Comparison of ENCODE assay signal across 8 mouse cellular contexts in genomic region chr15:90225058-90225575, GRCm38 (mm10). TPM values are rescaled to one million over a fixed set of nuclear protein-coding genes. Genes with fewer than 3 reads are reported as not detected.
DNase-seq lines count a peak whose midpoint lies in the region; ATAC-seq and TF ChIP-seq lines count a peak whose summit lies in the region.

No protein-coding gene starts in this region.

- H3K4me3 ChIP-seq in gastrocnemius, adult 2 months, result peak overlapping the region; percentile 73
- peak overlapping the region in 1 of 2 experiments; percentile 94; a peak in 2 of 4 replicates for H3K4me3 ChIP-seq in heart, embryonic 14.5 days (ENCODE audit: control insufficient read depth in 1 of 2, insufficient read depth in 1 of 2, low read depth in 1 of 2, low read length in 2 of 2)

- H3K9ac ChIP-seq in heart, embryonic 14.5 days (ENCODE audit: low read length), result peak overlapping the region; percentile 94

- no peak for DNase-seq in gastrocnemius, adult 2 months
- no peak for DNase-seq in gastrocnemius, adult 18-20 months (ENCODE audit: low spot score)
- peak; percentile 55 to 67 for DNase-seq in cerebellum, postnatal 10 days
- DNase-seq in kidney, postnatal 36 days, result peak; percentile 25 to 58
- DNase-seq in splenic B cell, adult 2 months (ENCODE audit: low read depth, low spot score), result peak; percentile 67
- no peak for DNase-seq in adrenal gland, postnatal 4 days (ENCODE audit: low spot score in 2 of 2)

- ATAC-seq in heart, embryonic 14.5 days (ENCODE audit: insufficient number of reproducible peaks, insufficient read depth, low FRiP score, low read depth), result no peak
- peak; percentile 81 for ATAC-seq in megakaryocyte-erythroid progenitor cell, adult 5-6 weeks (replicated peaks; ENCODE audit: low FRiP score, low TSS enrichment, poor library complexity, severe bottlenecking)

- peaks cover 43% of the 10 kb centered on the region for H3K36me3 ChIP-seq in heart, embryonic 14.5 days (ENCODE audit: control insufficient read depth, insufficient read depth, low read length)
- peaks cover 1% of the 10 kb centered on the region; the same call in 1 of the 2 replicates for H3K36me3 ChIP-seq in splenic B cell, adult 2 months (ENCODE audit: control insufficient read depth, insufficient read depth, low read length, poor library complexity, severe bottlenecking)

- intact Hi-C loops in gastrocnemius, adult 2 months (cut with DNase I), result no loop called here

- H3K27ac ChIP-seq in gastrocnemius, adult 2 months, result no peak overlapping the region
- no peak overlapping the region for H3K27ac ChIP-seq in heart, embryonic 14.5 days (replicated peaks in 1 of 2; ENCODE audit: control insufficient read depth in 1 of 2, insufficient read depth in 1 of 2, low read depth in 2 of 2, low read length in 2 of 2)

- no peaks in the 10 kb centered on the region for H3K27me3 ChIP-seq in heart, embryonic 14.5 days (ENCODE audit: control insufficient read depth, insufficient read depth, low read length)
- no peaks in the 10 kb centered on the region for H3K27me3 ChIP-seq in splenic B cell, adult 2 months (ENCODE audit: control insufficient read depth, insufficient read depth, low read length, poor library complexity, severe bottlenecking)

- peak overlapping the region; percentile 93 for H3K4me2 ChIP-seq in heart, embryonic 14.5 days (ENCODE audit: low read length)

- TF ChIP-seq CTCF in gastrocnemius, adult 2 months (IDR thresholded peaks at IDR 0.05), result peak; percentile 28; the same call in 1 of the 2 replicates

- whole genome bisulfite sequencing in heart, embryonic 14.5 days, result 61% methylated on average over 4 of the region's 4 CpGs

- H3K9me3 ChIP-seq in heart, embryonic 14.5 days (ENCODE audit: control insufficient read depth, low read length), result no peaks in the 10 kb centered on the region

- H3K4me1 ChIP-seq in heart, embryonic 14.5 days (ENCODE audit: control insufficient read depth in 2 of 2, insufficient read depth in 2 of 2, low read length in 2 of 2), result peaks cover 0 to 13% of the 10 kb centered on the region in 2 experiments; a peak in 2 of 4 replicates

RNA-seq across cellular contexts. Expression of gene Alg10b, which starts 1.0 kb away (rescaled TPM):
- total RNA-seq in gastrocnemius, adult 2 months (2021), result 10 to 100 TPM; 14.3 to 19.2 TPM
- total RNA-seq in gastrocnemius, adult 18-20 months (2021), result 10 to 100 TPM; 13.2 to 16.1 TPM
- 18.8 and 22.0 TPM in 2 replicates for polyA plus RNA-seq in heart, embryonic 14.5 days (2014; fragmentation: Nextera tagmentation; extraction: Ambion mirVana)
- 30.8 and 31.9 TPM in 2 replicates for total RNA-seq in megakaryocyte-erythroid progenitor cell, adult 5-6 weeks (2014; fragmentation: Nextera tagmentation)
- total RNA-seq in megakaryocyte-erythroid progenitor cell, adult 5-6 weeks (2017), result 36.5 and 44.4 TPM in 2 replicates
- 10 to 100 TPM; 36.1 to 38.4 TPM for total RNA-seq in adrenal gland, postnatal 4 days (2021)

Comparison
In these comparisons a context has a peak if more than half of its experiments do, and no peak if none do; other contexts are left out.
1. DNase-seq: peak in cerebellum, postnatal 10 days (2 of 2), kidney, postnatal 36 days (2 of 2) and splenic B cell, adult 2 months (single experiment); none in gastrocnemius, adult 2 months (single experiment), gastrocnemius, adult 18-20 months (single experiment) and adrenal gland, postnatal 4 days (0 of 2).